Comparison of ENCODE assay signal across 10 mouse cellular contexts in the genomic region with DNA sequence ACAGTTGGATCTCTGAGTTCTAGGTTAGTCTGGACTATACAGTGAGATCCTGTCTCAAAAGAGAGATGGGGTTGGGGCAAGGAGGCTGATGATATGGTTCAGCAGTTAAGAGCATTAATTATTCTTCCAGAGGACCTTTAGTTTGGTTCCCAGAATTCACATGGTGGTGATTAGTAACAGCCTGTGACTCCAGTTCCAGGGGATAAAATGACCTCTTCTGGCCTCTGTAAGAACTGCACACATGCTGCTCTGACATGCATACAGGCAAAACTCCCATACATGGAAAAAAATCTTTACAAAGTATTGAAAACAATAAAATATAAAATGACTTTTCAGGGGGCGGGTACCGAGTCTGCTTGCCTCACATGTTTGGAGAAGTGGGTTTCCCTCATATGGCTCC. TPM values are rescaled to one million over a fixed set of nuclear protein-coding genes. Genes with fewer than 3 reads are reported as not detected.
A peak's percentile ranks its signal among the peaks of the same experiment; 100 is the strongest.
DNase-seq lines count a peak whose midpoint lies in the region; ATAC-seq and TF ChIP-seq lines count a peak whose summit lies in the region.
"Had no signal": no experiment of that assay in that cellular context is flagged by ENCODE, and none has a peak within 500 bp of the region (broad histone marks: within the 10 kb centered on the region; RNA-seq: fewer than 3 reads in every experiment).

No protein-coding gene starts in this region.

- H3K27ac ChIP-seq in left cerebral cortex, adult 2 months: no peak overlapping the region

- peak; percentile 37 to 48 for DNase-seq in cerebellum, adult 18-20 months
- no peak for DNase-seq in cerebellum, adult 11 months
- no peak for DNase-seq in left cerebral cortex, adult 2 months (ENCODE audit: extremely low spot score in 1 of 2, low spot score in 2 of 2)
- DNase-seq in left cerebral cortex, adult 11 months (ENCODE audit: low spot score): no peak
- DNase-seq in G1E (ENCODE audit: low spot score): no peak
- DNase-seq in kidney, postnatal 36 days: peak; percentile 60 to 65
- no peak for DNase-seq in right cerebral cortex, adult 2 months (ENCODE audit: low spot score in 2 of 2)

- H3K36me3 ChIP-seq in G1E (replicated peaks): peaks cover 50% of the 10 kb centered on the region

- no peak for ATAC-seq in G1E (ENCODE audit: extremely low read depth, insufficient number of reproducible peaks, low FRiP score, poor library complexity, severe bottlenecking)
- ATAC-seq in granulocyte monocyte progenitor cell, adult 5-6 weeks (replicated peaks; ENCODE audit: poor library complexity, severe bottlenecking): no peak

- intact Hi-C loops in left cerebral cortex, adult 2 months (cut with DNase I): no loop called here

- no peaks in the 10 kb centered on the region; the same call in 1 of the 2 replicates for H3K27me3 ChIP-seq in G1E (ENCODE audit: insufficient read depth, low read length)

- TF ChIP-seq CTCF in left cerebral cortex, adult 2 months (IDR thresholded peaks at IDR 0.05): peak; percentile 51
- peak; percentile 36; the same call in 1 of the 2 replicates for TF ChIP-seq CTCF in G1E (IDR thresholded peaks at IDR 0.05; ENCODE audit: low read depth, low read length)

- H3K4me1 ChIP-seq in G1E (ENCODE audit: insufficient read depth, low read depth, low read length): peaks cover 46% of the 10 kb centered on the region

- no peaks in the 10 kb centered on the region for H3K9me3 ChIP-seq in G1E (replicated peaks)

- no peak overlapping the region for H3K4me3 ChIP-seq in left cerebral cortex, adult 2 months
- H3K4me3 ChIP-seq in G1E (ENCODE audit: low read depth, low read length): no peak overlapping the region

RNA-seq across cellular contexts. Expression of gene AI837181, which starts 3.1 kb away (rescaled TPM):
- total RNA-seq in left cerebral cortex, adult 2 months (2021): 10 to 100 TPM; 68.0 to 74.1 TPM
- total RNA-seq in G1E (2014; fragmentation: Nextera tagmentation) (29.8 and 30.5 TPM in 2 replicates), G1E (2017) (10.2 and 10.5 TPM in 2 replicates)
- 59.5 and 68.5 TPM in 2 replicates for polyA plus RNA-seq in G1E (2012)
- total RNA-seq in granulocyte monocyte progenitor cell, adult 5-6 weeks (2014; fragmentation: Nextera tagmentation): 30.1 and 32.7 TPM in 2 replicates
- 10.9 and 12.2 TPM in 2 replicates for total RNA-seq in granulocyte monocyte progenitor cell, adult 5-6 weeks (2017)

RNA-seq across cellular contexts. Expression of gene Drap1, which starts 3.3 kb away (rescaled TPM):
- 100 to 1,000 TPM; 248 to 267 TPM for total RNA-seq in left cerebral cortex, adult 2 months (2021)
- total RNA-seq in G1E (2014; fragmentation: Nextera tagmentation) (44.6 and 46.0 TPM in 2 replicates), G1E (2017) (81.5 and 87.0 TPM in 2 replicates)
- polyA plus RNA-seq in G1E (2012): 305 and 329 TPM in 2 replicates
- total RNA-seq in granulocyte monocyte progenitor cell, adult 5-6 weeks (2014; fragmentation: Nextera tagmentation): 160 and 218 TPM in 2 replicates
- total RNA-seq in granulocyte monocyte progenitor cell, adult 5-6 weeks (2017): 119 and 145 TPM in 2 replicates

RNA-seq across cellular contexts. Expression of gene Fosl1, which starts 19.3 kb away (rescaled TPM):
- under 1 TPM in 1 of 2 experiments, not detected in 1; 0.65 TPM for total RNA-seq in left cerebral cortex, adult 2 months (2021)
- 0.90 and 3.0 TPM in 2 replicates for total RNA-seq in G1E (2014; fragmentation: Nextera tagmentation)
- 1.9 and 2.3 TPM in 2 replicates for total RNA-seq in G1E (2017)
- 3.4 and 3.6 TPM in 2 replicates for polyA plus RNA-seq in G1E (2012)
- total RNA-seq in granulocyte monocyte progenitor cell, adult 5-6 weeks (2014; fragmentation: Nextera tagmentation): 0.32 TPM in 1 of 2 replicates, not detected in the other
- 0.57 TPM in 1 of 2 replicates, not detected in the other for total RNA-seq in granulocyte monocyte progenitor cell, adult 5-6 weeks (2017)
- polyA plus RNA-seq: stomach, embryonic 16.5 days had no signal

RNA-seq across cellular contexts. Expression of gene Tsga10ip, which starts 25.8 kb away (rescaled TPM):
- total RNA-seq in left cerebral cortex, adult 2 months (2021): not detected
- total RNA-seq in G1E (2014; fragmentation: Nextera tagmentation) (1.3 TPM in 1 of 2 replicates, not detected in the other), G1E (2017) (0.11 TPM in 1 of 2 replicates, not detected in the other)
- polyA plus RNA-seq in G1E (2012): 0.74 and 1.5 TPM in 2 replicates
- not detected in 2 replicates for total RNA-seq in granulocyte monocyte progenitor cell, adult 5-6 weeks (2014; fragmentation: Nextera tagmentation)
- total RNA-seq in granulocyte monocyte progenitor cell, adult 5-6 weeks (2017): 1.9 TPM in 1 of 2 replicates, not detected in the other
- total RNA-seq: common myeloid progenitor, adult 5-6 weeks had no signal

RNA-seq across cellular contexts. Expression of gene Ccdc85b, which starts 29.6 kb away (rescaled TPM):
- 10 to 100 TPM; 29.5 to 30.6 TPM for total RNA-seq in left cerebral cortex, adult 2 months (2021)
- total RNA-seq in G1E (2014; fragmentation: Nextera tagmentation): 1.9 and 3.3 TPM in 2 replicates
- 3.0 and 4.1 TPM in 2 replicates for total RNA-seq in G1E (2017)
- 13.1 and 16.9 TPM in 2 replicates for polyA plus RNA-seq in G1E (2012)
- total RNA-seq in granulocyte monocyte progenitor cell, adult 5-6 weeks (2014; fragmentation: Nextera tagmentation): 0.68 and 1.9 TPM in 2 replicates
- 2.5 and 4.1 TPM in 2 replicates for total RNA-seq in granulocyte monocyte progenitor cell, adult 5-6 weeks (2017)

Comparison
In these comparisons a context has a peak if more than half of its experiments do, and no peak if none do; other contexts are left out.
1. DNase-seq: peak in cerebellum, adult 18-20 months (2 of 2) and kidney, postnatal 36 days (2 of 2); none in cerebellum, adult 11 months (single experiment), left cerebral cortex, adult 2 months (0 of 2), left cerebral cortex, adult 11 months (single experiment), G1E (single experiment) and right cerebral cortex, adult 2 months (0 of 2).